In genomic region chr13:23518295-23518603, GRCm38 (mm10) we compare ENCODE assay signal across 9 mouse cellular contexts. TPM values are rescaled to one million over a fixed set of nuclear protein-coding genes. Genes with fewer than 3 reads are reported as not detected.
DNase-seq lines count a peak whose midpoint lies in the region; ATAC-seq and TF ChIP-seq lines count a peak whose summit lies in the region.
"Had no signal": no experiment of that assay in that cellular context is flagged by ENCODE, and none has a peak within 500 bp of the region (broad histone marks: within the 10 kb centered on the region; RNA-seq: fewer than 3 reads in every experiment).

No protein-coding gene starts in this region.

- DNase-seq in kidney, adult 2 months: no peak
- DNase-seq in kidney, adult 11 months: no peak
- no peak for DNase-seq in midbrain, embryonic 11.5 days (ENCODE audit: low spot score, missing footprints)
- no peak for DNase-seq in layer of hippocampus, postnatal 14 days (ENCODE audit: low spot score in 2 of 2)
- DNase-seq in adrenal gland, adult 18-20 months (ENCODE audit: low spot score in 2 of 2): no peak
- no peak for DNase-seq in right cerebral cortex, postnatal 25 days

- H3K9ac ChIP-seq in hindbrain, embryonic 13.5 days: no peak overlapping the region
- no peak overlapping the region for H3K9ac ChIP-seq in midbrain, embryonic 11.5 days (ENCODE audit: low read length)

- no peaks in the 10 kb centered on the region for H3K36me3 ChIP-seq in kidney, adult 2 months (ENCODE audit: control insufficient read depth, insufficient read depth, low read length)
- no peaks in the 10 kb centered on the region for H3K36me3 ChIP-seq in hindbrain, embryonic 13.5 days
- H3K36me3 ChIP-seq in midbrain, embryonic 11.5 days (ENCODE audit: control insufficient read depth, insufficient read depth, low read length): no peaks in the 10 kb centered on the region

- no peak for TF ChIP-seq POLR2A in kidney, adult 2 months (IDR thresholded peaks at IDR 0.05; ENCODE audit: low read depth, low read length)

- no peak overlapping the region for H3K27ac ChIP-seq in kidney, adult 2 months (ENCODE audit: insufficient read depth, low read depth, low read length)
- no peak overlapping the region for H3K27ac ChIP-seq in brown adipose tissue, adult 24 weeks (replicated peaks; ENCODE audit: low read depth, low read length)
- no peak overlapping the region for H3K27ac ChIP-seq in hindbrain, embryonic 13.5 days
- no peak overlapping the region for H3K27ac ChIP-seq in midbrain, embryonic 11.5 days (ENCODE audit: low read depth, low read length)

- H3K4me3 ChIP-seq in kidney, adult 2 months (ENCODE audit: insufficient read depth, low read depth, low read length): peak overlapping the region; percentile 26; the same call in 1 of the 2 replicates
- peak overlapping the region; percentile 48 for H3K4me3 ChIP-seq in brown adipose tissue, adult 24 weeks (ENCODE audit: insufficient read depth, low read depth, low read length)
- peak overlapping the region; percentile 46 for H3K4me3 ChIP-seq in hindbrain, embryonic 13.5 days
- peak overlapping the region; percentile 45 for H3K4me3 ChIP-seq in midbrain, embryonic 11.5 days (ENCODE audit: low read depth, low read length)

- H3K9me3 ChIP-seq in hindbrain, embryonic 13.5 days: no peaks in the 10 kb centered on the region
- H3K9me3 ChIP-seq in midbrain, embryonic 11.5 days (ENCODE audit: control insufficient read depth, low read length): no peaks in the 10 kb centered on the region

- WGBS in kidney, adult 2 months: 1% methylated on average over 6 of the region's 6 CpGs
- WGBS in hindbrain, embryonic 13.5 days: 1% methylated on average over 6 of the region's 6 CpGs
- under 1% methylated on average over 6 of the region's 6 CpGs for WGBS in midbrain, embryonic 11.5 days

- peak overlapping the region; percentile 74 for H3K4me2 ChIP-seq in hindbrain, embryonic 13.5 days
- peak overlapping the region; percentile 74 for H3K4me2 ChIP-seq in midbrain, embryonic 11.5 days

- H3K4me1 ChIP-seq in kidney, adult 2 months (ENCODE audit: control insufficient read depth, insufficient read depth, low read length): no peaks in the 10 kb centered on the region
- no peaks in the 10 kb centered on the region for H3K4me1 ChIP-seq in brown adipose tissue, adult 24 weeks (ENCODE audit: control insufficient read depth, insufficient read depth, insufficient read length, low read length)
- peaks cover 9% of the 10 kb centered on the region for H3K4me1 ChIP-seq in hindbrain, embryonic 13.5 days (replicated peaks)
- H3K4me1 ChIP-seq in midbrain, embryonic 11.5 days (ENCODE audit: control insufficient read depth, insufficient read depth, low read length): no peaks in the 10 kb centered on the region

- ATAC-seq in hindbrain, embryonic 13.5 days (ENCODE audit: low FRiP score): no peak
- no peak for ATAC-seq in midbrain, embryonic 11.5 days (ENCODE audit: low FRiP score)

- no peaks in the 10 kb centered on the region for H3K27me3 ChIP-seq in kidney, adult 2 months (replicated peaks; ENCODE audit: control insufficient read depth, insufficient read depth, low read length)
- H3K27me3 ChIP-seq in hindbrain, embryonic 13.5 days: no peaks in the 10 kb centered on the region
- H3K27me3 ChIP-seq in midbrain, embryonic 11.5 days (ENCODE audit: control insufficient read depth, insufficient read depth, low read length): no peaks in the 10 kb centered on the region
- H3K27me3 ChIP-seq: Patski had no signal

- TF ChIP-seq CTCF in kidney, adult 2 months (conservative IDR thresholded peaks at IDR 0.05; ENCODE audit: insufficient read depth, insufficient read length, low read depth, low read length): no peak

RNA-seq across cellular contexts. Expression of gene Hist1h4h, which starts 12.6 kb away (rescaled TPM):
- polyA plus RNA-seq in kidney, adult 2 months (2012; rRNA removed): 44.7 and 57.5 TPM in 2 replicates
- polyA plus RNA-seq in brown adipose tissue, adult 24 weeks (2012; ENCODE audit: insufficient read depth, insufficient read length, missing spikeins): 69.6 and 128 TPM in 2 replicates
- polyA plus RNA-seq in hindbrain, embryonic 13.5 days (2015; fragmentation: Nextera tagmentation; extraction: Ambion mirVana): 4.2 and 5.7 TPM in 2 replicates
- 3.3 and 3.6 TPM in 2 replicates for polyA plus RNA-seq in midbrain, embryonic 11.5 days (2014; fragmentation: Nextera tagmentation; extraction: Ambion mirVana)
- 100 to 1,000 TPM; 253 to 315 TPM for total RNA-seq in layer of hippocampus, postnatal 14 days (2021)
- total RNA-seq in adrenal gland, adult 18-20 months (2021): 100 to 1,000 TPM; 400 to 445 TPM

RNA-seq across cellular contexts. Expression of gene Hist1h2af, which starts 15.5 kb away (rescaled TPM):
- polyA plus RNA-seq in kidney, adult 2 months (2012; rRNA removed): 4.3 and 8.0 TPM in 2 replicates
- polyA plus RNA-seq in brown adipose tissue, adult 24 weeks (2012; ENCODE audit: insufficient read depth, insufficient read length, missing spikeins): not detected in 2 replicates
- 2.4 TPM in 1 of 2 replicates, not detected in the other for polyA plus RNA-seq in hindbrain, embryonic 13.5 days (2015; fragmentation: Nextera tagmentation; extraction: Ambion mirVana)
- polyA plus RNA-seq in midbrain, embryonic 11.5 days (2014; fragmentation: Nextera tagmentation; extraction: Ambion mirVana): 6.4 and 9.1 TPM in 2 replicates
- 10 to 100 TPM; 23.4 to 33.5 TPM for total RNA-seq in layer of hippocampus, postnatal 14 days (2021)
- total RNA-seq in adrenal gland, adult 18-20 months (2021): 10 to 100 TPM in 1 of 2 experiments, 1 to 10 TPM in 1; 8.5 to 12.6 TPM

RNA-seq across cellular contexts. Expression of gene Hist1h3g, which starts 17.0 kb away (rescaled TPM):
- polyA plus RNA-seq in kidney, adult 2 months (2012; rRNA removed): 0.25 and 0.58 TPM in 2 replicates
- not detected in 2 replicates for polyA plus RNA-seq in brown adipose tissue, adult 24 weeks (2012; ENCODE audit: insufficient read depth, insufficient read length, missing spikeins)
- polyA plus RNA-seq in hindbrain, embryonic 13.5 days (2015; fragmentation: Nextera tagmentation; extraction: Ambion mirVana): 1.8 and 3.0 TPM in 2 replicates
- polyA plus RNA-seq in midbrain, embryonic 11.5 days (2014; fragmentation: Nextera tagmentation; extraction: Ambion mirVana): 4.0 and 4.8 TPM in 2 replicates
- total RNA-seq in layer of hippocampus, postnatal 14 days (2021): 10 to 100 TPM in 1 of 2 experiments, 1 to 10 TPM in 1; 3.7 to 12.5 TPM
- 1 to 10 TPM; 3.8 to 4.7 TPM for total RNA-seq in adrenal gland, adult 18-20 months (2021)

RNA-seq across cellular contexts. Expression of gene Hist1h2bh, which starts 24.9 kb away (rescaled TPM):
- 0.27 and 0.36 TPM in 2 replicates for polyA plus RNA-seq in kidney, adult 2 months (2012; rRNA removed)
- polyA plus RNA-seq in brown adipose tissue, adult 24 weeks (2012; ENCODE audit: insufficient read depth, insufficient read length, missing spikeins): 1.7 and 2.3 TPM in 2 replicates
- polyA plus RNA-seq in hindbrain, embryonic 13.5 days (2015; fragmentation: Nextera tagmentation; extraction: Ambion mirVana): 0.29 TPM in 1 of 2 replicates, not detected in the other
- 0.44 and 0.87 TPM in 2 replicates for polyA plus RNA-seq in midbrain, embryonic 11.5 days (2014; fragmentation: Nextera tagmentation; extraction: Ambion mirVana)
- total RNA-seq in layer of hippocampus, postnatal 14 days (2021): 1 to 10 TPM; 1.2 to 1.9 TPM
- total RNA-seq in adrenal gland, adult 18-20 months (2021): 1 to 10 TPM; 1.8 to 2.2 TPM

RNA-seq across cellular contexts. Expression of gene Hist1h3f, which starts 25.6 kb away (rescaled TPM):
- polyA plus RNA-seq in kidney, adult 2 months (2012; rRNA removed): 0.74 and 0.87 TPM in 2 replicates
- polyA plus RNA-seq in brown adipose tissue, adult 24 weeks (2012; ENCODE audit: insufficient read depth, insufficient read length, missing spikeins): not detected in 2 replicates
- polyA plus RNA-seq in hindbrain, embryonic 13.5 days (2015; fragmentation: Nextera tagmentation; extraction: Ambion mirVana): 0.38 TPM in 1 of 2 replicates, not detected in the other
- polyA plus RNA-seq in midbrain, embryonic 11.5 days (2014; fragmentation: Nextera tagmentation; extraction: Ambion mirVana): 1.2 and 1.3 TPM in 2 replicates
- 10 to 100 TPM; 19.7 to 24.2 TPM for total RNA-seq in layer of hippocampus, postnatal 14 days (2021)
- total RNA-seq in adrenal gland, adult 18-20 months (2021): 10 to 100 TPM; 12.6 to 12.7 TPM
